Mouse (Mus musculus) cortical plate, adult 2 months (tissue): ENCODE data around the gene Gm44596.

Experiments
- CTCF ChIP-seq: fragments of 200-500 bp; IDR thresholded peaks from 2 replicates; pipeline ENCODE4 v1.5.1; 2011; ENCODE audit warnings: mild to moderate bottlenecking, control low read depth, low read length; ENCODE audit not compliant: insufficient read depth; ENCODE audit errors: extremely low read depth
- POLR2A ChIP-seq: fragments of 200-500 bp; IDR thresholded peaks from 2 replicates; pipeline ENCODE4 v1.6.1; 2011; ENCODE audit warnings: mild to moderate bottlenecking, low read length, control low read depth; ENCODE audit not compliant: insufficient read depth; ENCODE audit errors: extremely low read depth

DNA sequence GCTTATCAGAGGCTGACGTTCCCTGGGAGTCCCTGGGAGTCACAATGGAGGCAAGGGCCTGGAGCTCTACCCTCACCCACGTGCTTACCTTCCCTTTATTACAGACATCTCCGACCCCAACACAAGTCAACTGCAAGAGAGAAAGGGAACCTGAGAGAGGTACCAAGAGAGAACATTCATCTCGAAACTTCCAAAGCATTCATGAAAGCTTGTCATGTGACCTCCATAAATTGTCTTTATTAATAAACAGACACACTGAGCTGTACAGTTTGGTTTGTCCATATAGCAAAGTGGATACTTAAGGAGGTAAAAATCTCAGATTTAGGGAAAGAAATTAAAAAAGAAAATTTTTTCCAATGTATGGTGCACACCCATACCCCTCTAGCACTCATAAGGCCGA, 40.9 kb downstream of the Gm44596 start:
- TF ChIP-seq CTCF (no peak), POLR2A (no peak)
